Mouse (Mus musculus) ZHBTc4 (cell line): ENCODE results near the gene Cacnb3.

ENCODE experiments used
- DNase-seq: peaks from one replicate; pipeline ENCODE4 v3.0.0-alpha.2; 2011; ENCODE audit warnings: low read depth, low spot score

The Cacnb3 gene

DNA sequence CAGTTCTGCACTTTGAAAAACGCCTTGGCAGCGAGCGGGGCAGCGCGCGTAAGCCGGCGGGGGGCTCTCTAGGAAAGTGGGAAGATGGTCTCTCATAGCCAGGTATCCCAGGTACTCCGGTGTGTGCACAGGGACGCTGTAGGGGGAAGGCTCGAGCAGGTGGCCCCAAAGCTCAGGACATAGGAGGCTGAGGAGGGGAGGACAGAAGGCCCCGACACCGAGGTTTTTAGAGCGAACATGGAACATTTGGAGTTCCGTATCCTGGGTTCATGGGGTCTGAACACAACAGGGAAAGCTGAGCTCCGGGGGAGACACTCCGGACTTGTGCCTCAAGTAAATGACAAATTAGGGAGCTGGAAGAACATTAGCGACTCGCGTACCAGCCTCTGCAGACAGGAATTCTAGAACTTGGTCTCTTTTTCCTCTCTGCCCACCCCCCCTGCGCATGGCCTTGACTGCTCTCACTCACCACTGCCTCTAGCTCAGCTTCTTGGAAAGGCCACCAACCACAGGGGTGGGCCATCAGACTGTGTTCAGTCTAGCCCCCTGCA lies 4.7 kb downstream of the Cacnb3 start:
- no peak for DNase-seq

DNA sequence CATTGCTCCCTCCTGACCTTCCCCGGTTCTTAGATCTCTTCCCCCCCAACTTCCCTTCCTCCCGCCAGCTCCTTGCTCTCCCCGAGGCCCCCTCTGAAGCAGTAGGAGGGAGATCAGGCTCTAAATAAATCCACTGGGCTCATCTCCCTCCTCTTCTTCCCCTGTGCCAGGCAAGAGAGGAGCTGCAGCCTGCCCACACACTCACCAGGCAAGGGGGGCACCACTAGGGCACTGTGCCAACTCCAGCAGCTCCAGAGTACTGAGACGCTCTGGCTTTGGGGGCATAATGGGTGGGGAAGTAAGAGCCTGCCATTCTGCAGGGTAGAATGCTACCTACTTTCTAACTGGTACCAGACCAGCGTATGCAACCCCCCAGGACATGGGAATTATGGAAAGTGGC lies 5.9 kb downstream of the Cacnb3 start:
- no peak for DNase-seq

DNA sequence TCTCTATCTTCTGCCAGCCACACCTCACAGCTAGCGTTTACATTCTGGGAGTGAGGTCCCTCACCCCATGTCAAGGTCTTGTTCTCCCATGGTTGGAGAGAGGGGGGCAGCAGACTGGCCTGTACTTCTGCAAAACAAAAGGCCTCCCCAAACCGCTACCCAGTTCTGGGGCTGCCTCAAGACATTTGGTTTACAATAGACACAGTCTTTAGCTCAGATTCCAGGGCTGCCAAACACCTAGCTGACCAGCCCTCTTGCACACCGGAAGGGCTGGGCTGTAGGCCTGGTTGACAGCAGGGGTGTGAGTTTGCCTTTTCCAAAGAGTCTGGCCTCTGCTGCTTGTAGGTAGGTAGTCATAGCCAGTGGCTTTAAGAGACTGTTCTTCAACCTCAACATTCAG lies 6.5 kb downstream of the Cacnb3 start:
- no peak for DNase-seq

DNA sequence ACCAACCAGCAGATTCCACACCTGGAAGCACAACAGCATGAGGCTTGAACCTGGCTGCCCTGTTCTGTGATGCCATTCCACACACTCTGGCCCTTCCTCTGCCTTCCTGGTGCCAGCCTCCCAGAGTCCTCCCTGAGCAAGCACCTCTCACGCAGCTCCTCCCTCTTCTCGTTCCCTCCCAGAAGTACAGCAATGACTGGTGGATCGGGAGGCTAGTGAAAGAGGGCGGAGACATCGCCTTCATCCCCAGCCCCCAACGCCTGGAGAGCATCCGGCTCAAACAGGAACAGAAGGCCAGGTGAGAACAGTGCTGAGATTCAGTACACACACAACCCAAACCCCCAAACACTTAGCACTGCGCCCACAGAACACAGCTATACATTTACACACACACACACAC lies 9.5 kb downstream of the Cacnb3 start:
- DNase-seq = peak; percentile 91

GRCm38 (mm10) chr15:98644406-98644805 lies 13.8 kb downstream of the Cacnb3 start:
- no peak for DNase-seq

DNA sequence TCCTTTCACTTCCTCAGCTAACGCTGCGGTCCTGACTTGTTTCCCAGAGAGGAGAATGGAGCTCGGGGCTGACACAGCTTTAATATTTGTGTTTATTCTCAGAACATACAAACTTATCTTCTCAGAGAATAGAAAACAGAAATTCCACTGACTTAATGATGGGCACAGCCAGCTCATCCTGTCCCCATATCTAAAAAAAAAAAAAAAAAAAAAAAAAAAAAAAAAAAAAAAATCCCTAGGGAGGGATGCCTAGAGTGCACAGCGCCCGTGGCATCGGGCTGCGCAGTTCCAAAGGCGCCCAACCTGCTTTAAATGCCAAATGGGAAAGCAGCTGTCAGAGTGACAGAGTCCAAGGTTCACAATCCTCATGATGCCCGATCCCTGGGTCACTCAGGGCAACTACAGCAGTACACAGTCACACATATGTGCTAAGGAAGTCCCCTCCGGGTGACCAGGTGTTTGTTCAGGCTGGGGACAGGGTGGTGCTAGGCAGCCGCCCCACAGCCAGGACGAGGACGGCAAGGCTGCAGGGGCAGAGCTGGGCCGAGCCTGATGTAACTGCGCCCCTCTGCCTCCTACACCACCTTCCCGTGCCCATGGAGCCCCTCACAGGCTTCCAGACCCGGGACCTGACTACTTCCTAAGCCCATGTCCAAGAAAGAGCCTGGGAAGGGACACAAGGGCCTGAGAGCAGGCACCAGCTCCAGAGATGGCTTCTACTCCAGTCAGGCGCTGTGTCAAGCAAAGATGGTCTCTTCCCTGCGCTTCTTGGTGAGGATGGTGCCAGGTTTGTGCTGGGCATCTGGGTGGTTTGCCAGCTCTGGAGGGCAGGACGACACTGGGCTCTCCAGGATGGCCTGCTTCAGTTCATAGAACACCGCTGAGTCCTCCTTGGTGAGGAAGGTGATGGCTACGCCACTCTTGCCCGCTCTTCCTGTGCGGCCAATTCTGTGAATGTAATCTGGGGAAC lies 14.7 kb downstream of the Cacnb3 start:
- DNase-seq = no peak

DNA sequence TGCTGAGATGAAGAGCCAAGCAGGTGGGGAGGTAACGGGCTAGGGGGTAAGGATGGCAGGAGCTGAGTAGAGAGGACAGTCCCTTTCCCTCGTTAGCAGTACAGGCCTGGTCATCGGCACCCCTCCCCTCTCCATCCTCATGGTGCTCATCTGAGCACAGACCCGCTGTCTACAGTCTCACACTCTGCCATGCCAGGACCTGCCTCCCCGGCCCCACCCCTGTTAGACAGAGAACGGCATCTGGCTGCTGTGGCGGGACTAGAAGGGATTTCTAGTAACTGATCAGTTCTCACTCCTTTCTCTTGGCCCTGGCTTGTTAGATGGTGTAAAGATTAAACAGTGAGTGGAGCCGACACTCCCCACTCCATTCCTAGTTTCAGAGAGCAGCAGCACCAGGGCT lies 16.1 kb downstream of the Cacnb3 start:
- DNase-seq = no peak

GRCm38 (mm10) chr15:98647308-98647707 lies 16.7 kb downstream of the Cacnb3 start:
- no peak for DNase-seq

GRCm38 (mm10) chr15:98648071-98648470 lies 17.4 kb downstream of the Cacnb3 start:
- no peak for DNase-seq

DNA sequence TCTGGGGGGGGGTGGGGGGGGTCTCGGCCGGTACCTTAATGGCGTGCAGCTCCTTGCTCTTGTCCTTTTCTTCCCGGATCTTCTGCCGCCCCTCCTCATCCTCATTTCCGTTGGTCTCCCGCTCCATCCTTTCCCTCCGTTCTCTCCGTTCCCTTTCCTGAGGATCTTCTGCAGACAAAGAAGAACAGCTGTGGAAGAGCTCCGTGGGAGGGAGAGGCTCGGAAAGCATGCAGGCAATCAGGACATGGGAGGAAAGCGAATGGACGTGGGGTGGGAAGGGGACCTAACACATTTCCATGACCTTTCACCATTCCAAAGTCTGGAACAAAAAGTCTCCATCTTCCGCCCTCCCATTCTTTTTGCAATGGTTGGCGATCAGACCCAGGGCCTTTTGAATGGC lies 20.8 kb downstream of the Cacnb3 start:
- no peak for DNase-seq

GRCm38 (mm10) chr15:98652174-98652573 lies 21.5 kb downstream of the Cacnb3 start:
- no peak for DNase-seq

DNA sequence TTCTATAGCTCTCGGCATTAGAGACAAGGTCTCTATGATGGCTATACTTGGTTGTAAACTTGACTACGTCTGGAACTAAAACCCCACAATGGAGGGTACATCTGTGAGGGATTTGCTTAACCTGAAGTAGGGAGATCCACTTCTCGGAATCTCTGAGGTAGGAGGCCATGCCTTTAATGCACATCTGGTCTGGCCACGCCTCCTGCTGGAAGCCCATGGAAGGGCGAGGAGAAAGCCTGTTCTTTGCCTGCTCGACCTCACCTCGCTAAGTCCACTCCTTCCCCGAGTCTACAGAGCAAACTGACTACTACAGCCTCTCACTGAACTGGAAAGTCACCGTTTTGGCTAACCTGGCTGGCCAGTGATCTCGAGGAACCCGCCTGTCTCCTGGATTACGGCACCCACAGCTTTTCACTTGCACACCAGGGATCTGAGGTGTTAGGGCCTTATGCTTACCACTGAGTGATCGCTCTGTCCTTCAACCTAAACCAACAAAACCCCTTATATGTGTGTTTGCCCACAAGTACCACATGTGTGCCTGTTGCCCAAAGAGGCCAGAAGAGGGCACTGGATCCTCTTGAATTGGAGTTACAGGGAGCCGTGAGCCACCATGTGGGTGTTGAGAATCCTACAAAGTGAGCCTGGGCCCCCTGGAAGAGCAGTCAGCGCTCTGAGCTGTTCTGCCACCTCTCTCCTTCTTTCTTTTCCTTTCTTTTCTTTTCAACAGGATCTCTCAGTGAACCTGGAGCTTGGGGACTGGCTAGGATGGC lies 26.5 kb downstream of the Cacnb3 start:
- DNase-seq = peak; percentile 55

- DNase-seq = peak; percentile 38
Measured at GRCm38 (mm10) chr15:98662198-98662566, 31.5 kb downstream of the Cacnb3 start.

DNA sequence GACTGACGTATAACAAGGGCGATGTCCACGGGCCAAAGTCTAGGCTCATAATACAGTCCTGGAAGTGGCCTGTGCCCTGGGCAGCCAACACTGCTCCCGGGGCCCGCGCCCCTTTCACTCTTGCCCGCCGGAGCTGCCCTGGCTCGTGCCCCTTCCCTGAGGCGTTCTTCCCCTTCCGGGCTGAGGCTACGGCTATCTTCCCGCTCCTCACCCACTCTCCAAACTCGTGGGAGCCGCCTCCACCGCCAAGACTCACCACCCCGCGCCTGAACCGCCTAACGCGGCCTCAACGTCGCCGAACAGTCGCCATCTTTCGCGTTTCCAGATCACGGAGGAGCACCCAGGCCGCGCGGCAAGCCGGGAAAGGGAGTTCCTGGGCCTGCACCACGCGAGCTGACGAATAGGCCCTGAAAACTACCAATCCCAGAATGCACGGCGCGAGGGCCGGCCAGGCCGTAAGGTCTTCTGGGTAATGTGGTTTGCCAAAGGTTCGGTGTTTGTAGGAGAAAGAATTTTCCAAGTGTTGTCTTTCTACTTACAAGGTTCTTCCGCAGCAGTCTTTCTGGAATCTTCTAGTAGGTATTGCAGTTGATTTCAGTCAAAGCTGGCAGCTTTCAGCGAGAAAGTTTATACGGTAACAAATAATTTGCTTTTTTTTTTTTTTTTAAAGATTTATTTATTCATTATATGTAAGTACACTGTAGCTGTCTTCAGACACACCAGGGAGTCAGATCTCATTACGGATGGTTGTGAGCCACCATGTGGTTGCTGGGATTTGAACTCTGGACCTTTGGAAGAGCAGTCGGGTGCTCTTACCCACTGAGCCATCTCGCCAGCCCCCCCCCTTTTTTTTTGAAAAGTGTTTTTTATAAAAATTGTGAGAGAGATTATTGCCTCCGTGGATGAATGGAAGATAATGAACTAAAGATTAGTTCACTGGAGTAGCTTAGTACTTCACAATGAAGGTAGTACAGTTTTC lies 32.2 kb downstream of the Cacnb3 start, which contains the start of gene Ddx23:
TSS of gene Ddx23 (minus strand) at position 328 of the 979 bp plus-strand sequence.
- DNase-seq = peak; percentile 97

GRCm38 (mm10) chr15:98664042-98664907 lies 33.6 kb downstream of the Cacnb3 start:
- DNase-seq = no peak

DNA sequence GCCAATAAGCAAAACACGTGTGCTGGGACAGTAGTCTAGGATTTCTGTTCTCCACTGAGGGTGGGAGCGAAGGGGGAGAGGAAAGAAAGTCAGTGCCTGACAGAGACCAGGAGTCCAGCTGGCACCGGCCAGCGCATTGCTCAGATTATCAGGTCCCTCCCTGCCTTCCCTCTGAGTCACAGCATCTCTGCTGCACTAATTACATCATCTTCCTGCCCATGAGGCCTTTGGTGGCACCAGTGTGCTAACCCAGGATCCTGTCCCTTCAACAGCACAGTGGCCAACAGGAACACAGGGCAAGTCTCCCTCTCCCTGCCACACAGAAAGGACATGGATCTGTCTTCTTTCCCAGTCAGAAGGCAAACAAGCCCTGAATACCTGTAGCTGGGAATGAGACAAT lies 42.0 kb downstream of the Cacnb3 start:
- no peak for DNase-seq

- no peak for DNase-seq
Measured at GRCm38 (mm10) chr15:98673732-98674131, 43.1 kb downstream of the Cacnb3 start.

GRCm38 (mm10) chr15:98674284-98674993 lies 43.8 kb downstream of the Cacnb3 start:
- DNase-seq = no peak

DNA sequence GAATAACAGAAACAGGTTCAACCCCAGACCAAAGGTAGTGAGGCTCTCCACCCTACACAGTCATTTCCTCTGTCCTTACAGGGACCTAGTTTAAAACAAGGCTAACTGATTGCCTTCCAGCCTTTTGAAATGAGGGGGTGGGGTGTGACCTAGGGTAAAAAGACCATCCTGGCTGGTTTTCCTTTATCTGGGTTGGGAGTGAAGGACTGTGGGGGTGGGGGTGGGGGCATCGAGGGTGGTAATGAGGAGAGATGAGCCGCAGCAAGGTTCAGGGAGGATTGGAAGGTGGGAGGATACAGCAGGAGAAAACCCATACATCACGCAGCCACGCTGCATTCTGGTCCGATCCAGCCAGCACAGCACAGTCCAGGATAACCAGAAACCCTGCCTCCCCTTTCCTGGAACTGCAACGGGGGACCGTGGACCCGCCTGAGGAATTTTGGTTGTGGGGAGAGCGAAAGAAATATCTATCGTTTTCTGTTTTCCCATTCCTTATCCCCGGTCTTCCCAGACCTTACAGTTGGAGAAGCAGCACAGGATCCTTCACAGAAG lies 44.4 kb downstream of the Cacnb3 start:
- DNase-seq = peak; percentile 75
